Mouse (Mus musculus): ENCODE data around the gene Tex2. TPM values are rescaled to one million over a fixed set of nuclear protein-coding genes. Genes with fewer than 3 reads are reported as not detected.
A peak's percentile ranks its signal among the peaks of the same experiment; 100 is the strongest.

The Tex2 gene
- polyA plus RNA-seq, 1 experiment: 34.6 TPM

GRCm38 (mm10) chr11:106488126-106488561, 125.1 kb downstream of the Tex2 start:
- DNase-seq (ENCODE audit: low read depth): no peak
- no peak for TF ChIP-seq CTCF (IDR thresholded peaks at IDR 0.05; ENCODE audit: borderline replicate concordance, extremely low read depth, insufficient read depth, insufficient read length)
- TF ChIP-seq POLR2A (IDR thresholded peaks at IDR 0.05; ENCODE audit: borderline replicate concordance, extremely low read depth, insufficient read depth, insufficient read length, poor library complexity, severe bottlenecking): no peak

- peak; percentile 97 for DNase-seq (ENCODE audit: low read depth)
- TF ChIP-seq POLR2A (IDR thresholded peaks at IDR 0.05; ENCODE audit: borderline replicate concordance, extremely low read depth, insufficient read depth, insufficient read length, poor library complexity, severe bottlenecking) (peak; percentile 82), CTCF (IDR thresholded peaks at IDR 0.05; ENCODE audit: borderline replicate concordance, extremely low read depth, insufficient read depth, insufficient read length) (no peak)
Measured at GRCm38 (mm10) chr11:106487733-106488115, 125.5 kb downstream of the Tex2 start, which contains the start of gene Ern1. TSS of gene Ern1 (minus strand) at chr11:106487852.

- no peak for DNase-seq (ENCODE audit: low read depth)
Measured at GRCm38 (mm10) chr11:106486866-106487732, 126.1 kb downstream of the Tex2 start.

GRCm38 (mm10) chr11:106486042-106486865, 127.0 kb downstream of the Tex2 start:
- TF ChIP-seq POLR2A (IDR thresholded peaks at IDR 0.05; ENCODE audit: borderline replicate concordance, extremely low read depth, insufficient read depth, insufficient read length, poor library complexity, severe bottlenecking): no peak
- TF ChIP-seq CTCF (IDR thresholded peaks at IDR 0.05; ENCODE audit: borderline replicate concordance, extremely low read depth, insufficient read depth, insufficient read length): no peak

More at GRCm38 (mm10) chr11:106486866-106487732, 126.1 kb downstream of the Tex2 start:
- no peak for TF ChIP-seq CTCF (IDR thresholded peaks at IDR 0.05; ENCODE audit: borderline replicate concordance, extremely low read depth, insufficient read depth, insufficient read length)
- TF ChIP-seq POLR2A (IDR thresholded peaks at IDR 0.05; ENCODE audit: borderline replicate concordance, extremely low read depth, insufficient read depth, insufficient read length, poor library complexity, severe bottlenecking): no peak

GRCm38 (mm10) chr11:106485611-106486010, 127.6 kb downstream of the Tex2 start:
- no peak for DNase-seq (ENCODE audit: low read depth)
- no peak for TF ChIP-seq POLR2A (IDR thresholded peaks at IDR 0.05; ENCODE audit: borderline replicate concordance, extremely low read depth, insufficient read depth, insufficient read length, poor library complexity, severe bottlenecking)
- TF ChIP-seq CTCF (IDR thresholded peaks at IDR 0.05; ENCODE audit: borderline replicate concordance, extremely low read depth, insufficient read depth, insufficient read length): no peak

More at GRCm38 (mm10) chr11:106486042-106486865, 127.0 kb downstream of the Tex2 start:
- no peak for DNase-seq (ENCODE audit: low read depth)

GRCm38 (mm10) chr11:106484875-106485274, 128.3 kb downstream of the Tex2 start:
- TF ChIP-seq POLR2A (IDR thresholded peaks at IDR 0.05; ENCODE audit: borderline replicate concordance, extremely low read depth, insufficient read depth, insufficient read length, poor library complexity, severe bottlenecking) (no peak), CTCF (IDR thresholded peaks at IDR 0.05; ENCODE audit: borderline replicate concordance, extremely low read depth, insufficient read depth, insufficient read length) (no peak)

GRCm38 (mm10) chr11:106482867-106483266, 130.4 kb downstream of the Tex2 start:
- DNase-seq (ENCODE audit: low read depth): no peak
- TF ChIP-seq CTCF (IDR thresholded peaks at IDR 0.05; ENCODE audit: borderline replicate concordance, extremely low read depth, insufficient read depth, insufficient read length) (no peak), POLR2A (IDR thresholded peaks at IDR 0.05; ENCODE audit: borderline replicate concordance, extremely low read depth, insufficient read depth, insufficient read length, poor library complexity, severe bottlenecking) (no peak)

More at GRCm38 (mm10) chr11:106484875-106485274, 128.3 kb downstream of the Tex2 start:
- DNase-seq (ENCODE audit: low read depth): no peak

- DNase-seq (ENCODE audit: low read depth): no peak
- TF ChIP-seq CTCF (IDR thresholded peaks at IDR 0.05; ENCODE audit: borderline replicate concordance, extremely low read depth, insufficient read depth, insufficient read length) (no peak), POLR2A (IDR thresholded peaks at IDR 0.05; ENCODE audit: borderline replicate concordance, extremely low read depth, insufficient read depth, insufficient read length, poor library complexity, severe bottlenecking) (no peak)
Measured at GRCm38 (mm10) chr11:106481651-106482050, 131.6 kb downstream of the Tex2 start.

GRCm38 (mm10) chr11:106480530-106480885, 132.7 kb downstream of the Tex2 start:
- TF ChIP-seq POLR2A (IDR thresholded peaks at IDR 0.05; ENCODE audit: borderline replicate concordance, extremely low read depth, insufficient read depth, insufficient read length, poor library complexity, severe bottlenecking): no peak
- TF ChIP-seq CTCF (IDR thresholded peaks at IDR 0.05; ENCODE audit: borderline replicate concordance, extremely low read depth, insufficient read depth, insufficient read length): no peak

GRCm38 (mm10) chr11:106479619-106480529, 133.3 kb downstream of the Tex2 start:
- TF ChIP-seq POLR2A (IDR thresholded peaks at IDR 0.05; ENCODE audit: borderline replicate concordance, extremely low read depth, insufficient read depth, insufficient read length, poor library complexity, severe bottlenecking): no peak
- no peak for TF ChIP-seq CTCF (IDR thresholded peaks at IDR 0.05; ENCODE audit: borderline replicate concordance, extremely low read depth, insufficient read depth, insufficient read length)
- DNase-seq (ENCODE audit: low read depth): no peak

More at GRCm38 (mm10) chr11:106480530-106480885, 132.7 kb downstream of the Tex2 start:
- no peak for DNase-seq (ENCODE audit: low read depth)

Measured in brain, embryonic 14.5 days (tissue).